ENCODE assay signal across 8 mouse cellular contexts in genomic region chr4:22490016-22490638, GRCm38 (mm10). TPM values are rescaled to one million over a fixed set of nuclear protein-coding genes. Genes with fewer than 3 reads are reported as not detected.
DNase-seq lines count a peak whose midpoint lies in the region; TF ChIP-seq lines count a peak whose summit lies in the region.

No protein-coding gene starts in this region.

- DNase-seq in adrenal gland, postnatal 10 days: peak; percentile 16
- no peak for DNase-seq in adrenal gland, postnatal 25 days
- DNase-seq in testis, postnatal 10 days (ENCODE audit: low spot score): no peak
- DNase-seq in left cerebral cortex, adult 2 months (ENCODE audit: extremely low spot score in 1 of 2, low spot score in 2 of 2): peak; percentile 51 to 66
- no peak for DNase-seq in ovary, postnatal 14 days (ENCODE audit: low spot score)
- no peak for DNase-seq in kidney, postnatal 14 days

- intact Hi-C loops in left cerebral cortex, adult 2 months (cut with DNase I): loop anchor here (5.0 to 10.0 kb wide), 3 partner anchors 432 to 1725 kb away; no protein-coding TSS in a partner anchor

- peaks cover 15% of the 10 kb centered on the region for H3K27me3 ChIP-seq in testis, adult 2 months (ENCODE audit: control insufficient read depth, insufficient read depth, low read length)
- peaks cover 60% of the 10 kb centered on the region for H3K27me3 ChIP-seq in myocyte (ENCODE audit: control insufficient read depth, insufficient read depth, insufficient read length)

- no peak for TF ChIP-seq POLR2A in testis, adult 2 months (IDR thresholded peaks at IDR 0.05; ENCODE audit: control insufficient read depth, low read depth, low read length)
- no peak for TF ChIP-seq POLR2A in myocyte (IDR thresholded peaks at IDR 0.05; ENCODE audit: insufficient read length, low read depth)

- no peak for TF ChIP-seq CTCF in testis, adult 2 months (IDR thresholded peaks at IDR 0.05; ENCODE audit: control insufficient read depth, insufficient read depth, insufficient replicate concordance, low read depth, low read length)
- TF ChIP-seq CTCF in left cerebral cortex, adult 2 months (IDR thresholded peaks at IDR 0.05): no peak

- H3K4me2 ChIP-seq in myocyte (ENCODE audit: low read depth): peak overlapping the region; percentile 65

- no peaks in the 10 kb centered on the region for H3K36me3 ChIP-seq in testis, adult 2 months (ENCODE audit: control insufficient read depth, insufficient read depth, low read length)
- no peaks in the 10 kb centered on the region for H3K36me3 ChIP-seq in myocyte (ENCODE audit: control insufficient read depth, insufficient read depth)

- H3K27ac ChIP-seq in testis, adult 2 months (ENCODE audit: control insufficient read depth, insufficient read depth, low read depth, low read length): no peak overlapping the region
- peak overlapping the region; percentile 86 for H3K27ac ChIP-seq in left cerebral cortex, adult 2 months

- no peaks in the 10 kb centered on the region for H3K79me2 ChIP-seq in myocyte (ENCODE audit: control insufficient read depth, insufficient read depth)

- peaks cover 25% of the 10 kb centered on the region for H3K4me1 ChIP-seq in testis, adult 2 months (ENCODE audit: control insufficient read depth, insufficient read depth, low read length)

- no peak overlapping the region for H3ac ChIP-seq in myocyte (ENCODE audit: control insufficient read depth, insufficient read length)

- peak overlapping the region; percentile 28; the same call in 1 of the 2 replicates for H3K4me3 ChIP-seq in testis, adult 2 months (ENCODE audit: control insufficient read depth, low read depth, low read length)
- peak overlapping the region; percentile 58 for H3K4me3 ChIP-seq in left cerebral cortex, adult 2 months
- H3K4me3 ChIP-seq in myocyte: no peak overlapping the region

TF ChIP-seq in myocyte, 11 proteins besides CTCF, POLR2A, EP300 and RAD21:
- TF ChIP-seq POLR2AphosphoS2 (IDR thresholded peaks at IDR 0.05; ENCODE audit: insufficient read length, low read depth) (no peak), SRF (IDR thresholded peaks at IDR 0.05; ENCODE audit: control insufficient read depth, insufficient read length, low read depth) (no peak), USF1 (IDR thresholded peaks at IDR 0.05; ENCODE audit: low read depth) (no peak), TCF3 (IDR thresholded peaks at IDR 0.05; ENCODE audit: insufficient read length, low read depth) (no peak), MAX (IDR thresholded peaks at IDR 0.05; ENCODE audit: low read depth) (no peak)

RNA-seq across cellular contexts. Expression of gene Pou3f2, which starts 2.0 kb away (rescaled TPM):
- under 1 TPM; 0.09 to 0.21 TPM for total RNA-seq in adrenal gland, postnatal 10 days (2021)
- 0.06 TPM in 1 of 2 replicates, not detected in the other for total RNA-seq in adrenal gland, postnatal 25 days (2021)
- 0.05 TPM in 1 of 2 replicates, not detected in the other for polyA plus RNA-seq in testis, adult 2 months (2012; rRNA removed)
- 10 to 100 TPM; 27.2 TPM for total RNA-seq in left cerebral cortex, adult 2 months (2021)
- not detected for polyA plus RNA-seq in myocyte (2012; fragmentation: generic; extraction: Trizol)

Comparison
In these comparisons a context has a peak if more than half of its experiments do, and no peak if none do; other contexts are left out.
1. DNase-seq: peak in adrenal gland, postnatal 10 days (single experiment) and left cerebral cortex, adult 2 months (2 of 2); none in adrenal gland, postnatal 25 days (single experiment), testis, postnatal 10 days (single experiment), ovary, postnatal 14 days (single experiment) and kidney, postnatal 14 days (single experiment).
2. RNA of gene Pou3f2, which starts 2.0 kb away (total RNA-seq): 27.2 TPM in left cerebral cortex, adult 2 months; 0.09 to 0.21 TPM in adrenal gland, postnatal 10 days and 0.06 TPM in adrenal gland, postnatal 25 days; every median in the first group is over 10 times any median in the second.